Mouse (Mus musculus) testis, adult 2 months (tissue): ENCODE results near the gene Dnase1.

Experiments used
- CTCF ChIP-seq: fragments of 200-500 bp; IDR thresholded peaks from 2 replicates; pipeline ENCODE4 v1.5.1; 2012; ENCODE audit warnings: low read depth, mild to moderate bottlenecking, inconsistent platforms, low read length, moderate library complexity; ENCODE audit not compliant: control insufficient read depth, insufficient read depth, insufficient replicate concordance
- POLR2A ChIP-seq: fragments of 200-500 bp; IDR thresholded peaks from 2 replicates; pipeline ENCODE4 v1.6.1; 2012; ENCODE audit warnings: low read depth, mild to moderate bottlenecking, inconsistent platforms, low read length, moderate library complexity; ENCODE audit not compliant: control insufficient read depth

- TF ChIP-seq CTCF (no peak), POLR2A (no peak)
Observed at GRCm38 (mm10) chr16:4022719-4023118, 14.0 kb upstream of the Dnase1 start.
